Mouse (Mus musculus) kidney, postnatal 25 days (tissue): ENCODE results near the gene Grin1.

Experiments
- DNase-seq, 2 experiments: peaks; one replicate each; pipeline ENCODE4 v3.0.0; 2021; ENCODE audit warnings: mixed read lengths in 2 of 2

Gene Grin1

GRCm38 (mm10) chr2:25318971-25319773 lies at the start of gene Grin1:
Grin1 (minus strand) TSS chr2:25319187.
- peak; percentile 53 to 69 for DNase-seq

DNA sequence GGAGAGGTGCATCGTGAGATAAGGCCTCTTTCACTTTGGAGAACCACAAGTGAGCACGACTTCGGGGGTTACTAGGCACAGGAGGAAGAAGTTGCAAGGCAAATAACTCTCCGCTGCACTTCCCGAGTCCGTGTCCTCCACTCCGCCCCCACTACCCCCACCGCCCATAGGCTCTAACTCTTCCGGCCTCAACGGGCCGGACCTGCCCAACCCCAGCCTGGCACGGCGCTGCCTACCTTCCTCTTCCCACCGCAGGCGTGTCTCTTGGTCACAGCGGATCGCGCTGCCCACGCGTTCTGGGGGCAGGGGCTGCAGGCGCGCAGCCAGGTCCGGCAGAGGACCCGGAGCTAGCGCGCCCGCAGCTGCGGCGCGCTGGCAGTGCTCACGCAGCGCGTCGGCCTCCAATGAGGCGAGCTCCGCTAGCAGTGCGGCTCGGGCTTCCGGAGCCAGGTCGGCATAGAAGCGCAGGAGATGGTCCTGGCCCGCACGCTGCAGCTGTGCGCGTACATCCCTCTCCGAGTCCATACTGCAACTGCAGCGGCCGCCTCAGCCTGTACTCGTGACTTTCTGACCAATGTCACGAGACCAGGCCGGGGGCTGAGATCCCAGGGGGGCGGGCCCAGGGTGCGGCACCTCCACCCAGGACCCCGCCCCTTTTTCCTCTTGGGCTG lies 46.2 kb upstream of the Grin1 start, which contains the start of gene Uap1l1:
Gene Uap1l1, minus strand, starts transcription at position 592 of the 671 bp plus-strand sequence.
- peak; percentile 91 to 94 for DNase-seq

DNA sequence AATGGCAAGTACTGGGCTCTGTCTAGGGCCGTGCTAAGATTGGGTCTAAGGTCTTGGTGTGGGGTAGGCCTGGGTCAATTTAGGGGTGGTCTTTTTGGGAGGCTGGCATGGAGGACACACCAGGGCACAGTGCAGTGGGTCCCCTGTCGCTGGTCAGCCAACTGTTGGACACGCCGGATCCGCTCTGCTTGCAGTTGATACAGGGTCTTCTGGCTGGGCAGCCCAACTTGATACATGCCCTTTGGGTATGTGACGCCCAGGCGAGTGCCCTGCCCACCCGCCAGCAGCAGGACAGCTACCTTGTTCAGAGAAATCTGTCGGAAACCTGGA lies 45.7 kb upstream of the Grin1 start:
- peak in 1 of 2 experiments; percentile 44 for DNase-seq

DNA sequence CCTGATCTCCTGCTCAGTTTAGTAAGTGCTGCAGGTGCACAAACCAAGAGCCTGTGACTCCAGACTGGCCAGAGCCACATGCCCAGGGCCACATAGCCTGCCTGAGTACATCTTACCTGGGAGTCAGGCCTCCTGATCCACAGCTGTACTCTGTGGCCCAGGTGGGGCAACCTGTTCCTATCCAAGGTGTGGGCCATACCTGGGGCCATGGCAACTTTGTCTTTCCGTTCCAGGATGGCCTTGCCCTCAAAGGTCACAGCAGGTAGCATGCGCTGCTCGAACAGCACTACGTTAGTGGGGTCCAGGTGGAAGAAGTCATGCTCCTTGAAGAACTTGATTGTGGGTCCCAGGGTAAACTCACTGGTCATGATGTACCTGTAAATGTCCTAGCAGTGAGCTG lies 45.3 kb upstream of the Grin1 start:
- DNase-seq: peak in 1 of 2 experiments; percentile 34

DNA sequence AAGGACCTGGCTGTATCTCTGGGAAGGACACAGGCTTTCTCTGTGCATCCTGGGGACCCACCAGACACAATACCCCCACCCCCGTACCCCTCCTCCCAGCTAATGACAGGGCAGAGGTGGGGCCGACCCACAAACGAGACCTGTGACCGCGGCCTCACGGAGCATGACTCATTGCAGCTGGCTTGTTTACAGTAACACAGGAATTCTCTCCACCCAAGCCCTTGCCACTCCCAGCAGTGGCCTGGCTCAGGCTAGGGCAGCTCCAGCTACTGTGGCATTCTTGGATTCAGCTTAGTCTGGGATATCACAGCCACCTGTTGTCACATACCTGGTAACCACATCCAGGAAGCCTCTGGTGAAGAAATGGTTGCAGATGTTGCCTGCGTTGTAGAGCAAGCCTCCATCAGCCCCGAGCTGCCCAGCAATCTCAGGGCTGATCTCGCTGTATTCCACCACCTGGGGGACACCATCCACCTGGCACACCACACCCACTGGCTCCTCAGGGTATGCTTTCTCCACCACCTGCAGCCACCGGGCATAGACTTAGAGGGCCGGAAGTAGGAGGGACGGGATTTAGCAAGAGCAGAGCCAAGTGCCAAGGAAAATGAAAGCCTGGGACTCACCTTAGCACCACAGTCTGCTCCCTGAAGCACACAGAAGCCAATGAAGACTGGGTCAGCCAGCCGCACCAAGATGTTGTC lies 44.6 kb upstream of the Grin1 start:
- peak in 1 of 2 experiments; percentile 54 for DNase-seq

DNA sequence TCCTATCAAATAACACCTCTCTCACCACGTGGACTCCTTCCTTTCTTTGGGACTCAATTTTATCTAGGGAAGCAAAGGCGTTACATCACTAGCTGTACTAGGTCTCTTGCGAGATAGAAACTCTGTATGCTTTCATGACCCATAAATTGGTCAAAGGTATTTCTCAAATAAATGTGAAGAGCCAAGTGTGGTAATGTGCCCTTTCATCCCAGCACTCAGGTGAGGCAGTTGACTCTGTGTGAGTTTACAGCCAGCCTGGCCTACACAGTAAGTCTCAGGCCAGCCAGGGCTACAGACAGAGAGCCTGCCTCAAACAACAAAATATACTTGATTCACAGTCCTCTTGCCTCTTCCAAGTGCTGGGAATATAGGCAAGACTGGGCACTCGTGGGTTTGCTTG lies 40.9 kb upstream of the Grin1 start:
- no peak for DNase-seq

DNA sequence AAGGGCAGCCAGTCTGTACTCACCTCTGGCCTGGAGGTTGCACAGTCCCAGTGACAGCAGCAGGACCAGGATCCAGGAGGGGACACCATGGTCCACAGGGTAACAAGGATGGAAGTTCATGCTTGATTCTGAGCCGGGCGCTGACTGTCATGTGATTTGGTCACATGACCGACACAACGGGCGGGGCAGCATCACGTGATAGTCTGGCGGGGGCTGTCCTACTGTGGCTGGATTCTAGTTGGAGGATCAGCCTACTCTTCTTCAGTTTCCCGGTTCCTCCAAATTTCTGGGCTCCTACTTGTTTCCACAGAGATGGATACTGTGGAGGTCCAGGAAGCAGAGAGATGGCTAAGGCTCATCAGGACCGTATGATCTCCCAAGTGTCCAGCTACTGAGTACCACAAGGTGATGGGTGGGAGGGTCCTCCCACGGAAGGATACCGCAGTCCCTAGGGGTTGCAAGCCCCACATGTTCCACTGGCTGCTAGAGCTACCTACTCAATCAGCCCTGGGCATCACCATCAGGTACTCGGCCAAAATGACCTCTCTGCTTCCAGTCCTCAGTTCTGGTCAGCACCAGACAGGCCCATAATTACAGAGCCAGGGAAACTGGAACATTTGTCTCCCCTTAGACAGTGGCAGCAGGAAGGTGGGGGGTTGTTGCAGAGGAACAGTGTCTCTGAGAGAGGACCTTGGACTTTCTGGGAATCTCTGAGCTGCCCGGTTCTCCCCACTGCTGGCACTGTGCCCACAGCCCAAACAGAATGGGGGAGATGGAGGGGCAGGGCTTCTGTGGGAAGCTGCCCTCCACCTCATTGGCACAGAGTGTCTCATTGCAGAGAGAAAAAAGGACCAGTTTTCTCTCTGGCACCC lies 37.5 kb upstream of the Grin1 start, which contains the start of gene Dpp7:
Gene Dpp7, minus strand, starts transcription at position 152 of the 872 bp plus-strand sequence.
- peak; percentile 90 to 91 for DNase-seq

DNA sequence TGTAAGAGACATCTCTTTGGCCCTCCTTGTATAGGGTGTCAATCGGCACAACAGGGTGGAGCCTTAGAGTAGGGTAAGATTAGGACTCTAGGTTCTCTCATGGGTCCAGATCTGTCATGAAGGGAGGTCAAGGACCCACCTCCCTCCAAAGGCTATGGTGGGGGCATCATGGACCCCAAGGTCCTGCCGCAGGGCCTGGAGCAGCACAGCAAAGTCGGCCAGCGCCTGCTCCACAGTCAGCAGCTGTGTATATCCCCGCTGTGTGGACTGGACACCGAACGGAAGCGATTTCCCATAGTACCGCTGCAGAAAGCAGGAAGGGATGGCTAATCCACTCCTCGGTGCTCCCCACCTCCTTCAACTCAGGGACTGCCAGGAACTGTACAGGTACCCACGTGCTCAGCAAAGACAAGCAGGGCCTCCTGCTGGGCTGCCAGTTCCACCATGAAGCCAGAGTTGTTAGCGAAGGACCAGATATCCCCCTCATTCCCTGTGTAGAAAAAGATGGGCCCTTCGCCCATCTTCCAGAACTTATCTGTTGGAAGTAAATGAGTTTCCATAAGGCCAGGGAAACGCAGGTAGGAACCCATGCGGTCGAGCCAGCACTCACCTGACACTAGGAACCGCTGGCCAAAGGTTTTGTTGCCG lies 36.6 kb upstream of the Grin1 start:
- DNase-seq: no peak

DNA sequence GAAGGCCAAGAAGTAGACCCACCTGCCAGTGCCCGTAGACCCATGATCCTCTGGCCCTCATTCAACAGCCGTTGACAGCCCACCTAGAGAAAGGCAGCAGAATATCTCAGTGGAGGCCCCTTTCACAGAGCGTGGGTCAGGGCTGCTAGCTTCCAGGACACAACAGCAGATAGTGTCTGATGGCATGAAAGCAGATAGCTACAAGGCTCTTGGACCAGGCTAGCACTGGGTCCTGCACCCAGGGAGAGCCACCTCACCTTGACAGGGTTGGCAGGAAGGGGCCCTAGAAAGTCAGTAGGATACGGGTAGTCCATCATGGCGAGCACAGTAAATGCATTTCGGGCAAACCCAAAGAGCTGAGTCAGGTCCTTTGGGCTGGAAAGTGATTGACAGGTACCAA lies 35.2 kb upstream of the Grin1 start:
- no peak for DNase-seq

DNA sequence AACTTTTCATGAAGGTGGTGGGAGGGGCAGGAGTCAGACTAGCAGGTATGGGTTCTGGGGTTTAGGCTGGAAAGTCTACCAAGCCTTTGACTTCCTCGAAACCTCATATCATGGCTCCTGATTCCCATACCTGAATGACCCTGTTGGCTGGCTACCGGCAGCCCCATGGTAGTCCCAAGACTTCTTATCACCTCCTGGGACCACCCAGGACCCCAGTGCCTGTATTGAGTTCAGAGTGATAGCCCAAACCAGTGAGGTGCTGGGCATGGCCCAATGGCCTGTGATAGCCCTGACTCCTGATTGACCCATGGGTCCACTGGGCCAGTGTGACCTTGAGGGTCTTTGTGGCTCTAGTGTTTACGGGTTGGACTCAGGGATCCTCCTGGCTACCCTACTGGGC lies 31.7 kb upstream of the Grin1 start:
- DNase-seq: no peak

DNA sequence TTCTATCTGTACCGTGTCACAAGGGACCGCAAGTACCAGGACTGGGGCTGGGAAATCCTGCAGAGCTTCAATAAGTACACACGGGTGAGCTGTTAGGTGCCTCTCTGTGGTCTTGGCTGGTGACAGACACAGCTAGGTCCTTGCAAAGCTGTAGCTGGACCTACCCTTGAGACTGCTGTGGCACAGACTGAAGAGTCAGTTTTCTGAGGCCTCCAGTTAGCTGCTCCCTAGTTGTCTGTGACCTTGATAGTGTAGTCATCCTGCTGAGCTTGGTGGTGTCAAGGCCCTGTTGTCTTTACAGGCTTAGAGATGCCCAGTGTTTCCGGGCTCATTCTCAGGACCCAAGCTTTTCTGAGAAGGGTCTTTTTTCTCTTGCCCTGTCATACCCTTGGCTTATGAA lies 30.5 kb upstream of the Grin1 start:
- no peak for DNase-seq

GRCm38 (mm10) chr2:25348162-25348561 lies 29.2 kb upstream of the Grin1 start:
- DNase-seq: no peak

DNA sequence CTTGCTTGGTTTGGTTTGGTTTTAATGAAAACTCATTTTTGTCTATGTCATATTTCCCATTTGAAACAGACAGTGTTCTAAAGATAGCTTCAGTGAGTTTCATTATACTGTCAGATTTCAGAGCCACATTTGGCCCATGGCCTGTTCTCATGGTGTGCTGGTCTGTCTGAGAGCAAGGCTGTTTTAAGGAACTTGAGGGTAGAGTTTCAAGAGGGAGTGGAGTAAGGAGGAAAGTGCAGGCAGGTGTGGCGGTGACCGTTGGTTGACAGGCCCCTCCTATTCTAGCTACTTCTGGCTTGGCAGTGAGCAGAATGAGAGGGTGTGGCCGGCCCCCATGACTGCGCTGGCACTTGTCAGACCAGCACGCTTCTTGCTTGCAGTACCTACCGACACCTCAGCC lies 19.3 kb upstream of the Grin1 start:
- DNase-seq: no peak

DNA sequence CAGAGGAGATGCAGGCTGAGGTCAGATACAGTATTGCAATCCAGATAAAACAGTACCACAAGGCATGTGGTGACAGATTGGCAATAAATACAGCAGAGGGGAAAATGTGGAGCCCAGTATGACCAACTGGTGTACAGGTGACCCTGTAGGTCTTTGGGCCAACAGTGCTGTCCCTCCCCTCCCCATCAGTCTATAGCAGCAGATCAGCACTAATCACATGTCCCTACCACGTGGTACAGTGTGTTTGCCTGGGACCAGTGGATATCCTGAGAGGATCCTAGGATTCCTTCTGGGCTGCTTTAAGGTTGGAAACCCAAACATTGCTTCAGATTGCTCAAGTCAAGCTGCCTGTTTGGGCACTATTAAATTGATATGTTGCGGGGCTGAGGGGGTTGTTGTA lies 14.6 kb upstream of the Grin1 start:
- DNase-seq: no peak

- peak; percentile 99 to 100 for DNase-seq
Observed at GRCm38 (mm10) chr2:25332286-25333160, 13.5 kb upstream of the Grin1 start, which contains the start of gene Man1b1. Man1b1 (plus strand) TSS chr2:25332338.

- no peak for DNase-seq
Observed at GRCm38 (mm10) chr2:25331470-25331869, 12.5 kb upstream of the Grin1 start.

DNA sequence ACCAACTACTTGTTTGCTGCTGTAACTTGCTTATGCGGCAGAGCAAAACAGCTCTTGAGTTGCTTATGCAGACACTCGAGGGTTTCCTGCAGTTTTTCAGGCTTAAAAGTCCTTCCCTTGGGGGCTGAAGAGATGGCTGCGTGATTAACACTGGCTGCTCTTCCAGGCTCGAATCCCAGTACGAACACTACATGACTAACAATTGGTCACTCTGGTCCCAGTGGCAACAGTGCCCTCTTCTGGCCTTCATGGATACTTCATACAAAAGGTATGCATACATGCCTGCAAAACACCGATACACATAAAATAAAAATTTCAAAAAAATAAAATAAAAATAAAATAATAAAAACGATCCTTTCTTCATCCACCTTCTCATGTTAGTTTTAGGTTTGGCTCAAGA lies 9.5 kb upstream of the Grin1 start:
- peak; percentile 52 to 64 for DNase-seq

DNA sequence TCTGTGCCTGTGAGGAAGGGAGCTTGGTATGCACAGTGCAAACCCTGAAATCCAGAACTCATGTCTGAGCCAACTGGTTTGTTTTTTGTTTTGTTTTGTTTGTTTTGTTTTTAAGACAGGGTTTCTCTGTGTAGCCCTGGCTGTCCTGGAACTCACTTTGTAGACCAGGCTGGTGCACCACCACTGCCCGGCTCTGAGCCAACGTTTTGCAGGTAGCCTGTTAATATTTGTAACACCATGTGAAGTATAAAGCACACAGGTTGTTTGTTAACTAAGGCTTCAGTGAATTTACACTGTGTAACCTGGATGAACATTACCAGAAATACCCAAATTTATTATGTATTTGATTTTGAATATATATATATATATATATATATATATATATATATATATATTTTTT lies 7.0 kb upstream of the Grin1 start:
- peak in 1 of 2 experiments; percentile 18 for DNase-seq

DNA sequence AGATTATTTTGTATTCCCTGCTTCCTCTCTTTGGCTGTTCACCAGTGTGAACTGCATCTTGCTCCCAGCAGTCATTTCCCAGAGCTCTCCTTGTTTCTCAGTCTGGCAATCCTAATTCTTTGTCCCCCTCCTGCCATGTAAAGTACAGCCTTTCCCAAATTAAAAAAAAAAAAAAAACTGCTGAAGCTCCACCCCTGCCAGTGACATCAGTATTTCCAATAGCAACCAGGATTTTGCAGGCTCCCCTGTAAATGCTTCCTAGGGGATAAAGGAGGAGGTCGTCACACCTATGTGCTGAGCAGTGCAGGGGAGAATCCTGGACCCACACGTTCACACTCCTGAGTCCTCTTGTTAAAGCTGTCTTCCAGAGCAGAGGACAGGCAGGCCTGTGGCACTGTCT lies 1.1 kb upstream of the Grin1 start:
- no peak for DNase-seq

- no peak for DNase-seq
Observed at GRCm38 (mm10) chr2:25318119-25318966, 644 bp downstream of the Grin1 start.
